Mouse (Mus musculus) G1E (cell line): ENCODE results near the gene Cyfip2.

Source experiments
- CTCF ChIP-seq: IDR thresholded peaks from 2 replicates; pipeline ENCODE4 v1.5.1; 2012; ENCODE audit warnings: low read depth, low read length, inconsistent platforms, mixed read lengths
- GATA2 ChIP-seq: IDR thresholded peaks from 2 replicates; pipeline ENCODE4 v1.6.1; 2012; ENCODE audit warnings: low read depth, low read length, inconsistent platforms, borderline replicate concordance
- TAL1 ChIP-seq: conservative IDR thresholded peaks from 2 replicates; pipeline ENCODE4 v1.6.1; 2012; ENCODE audit warnings: low read depth, low read length, inconsistent platforms, mixed read lengths

- no peak for TF ChIP-seq GATA2
- no peak for TF ChIP-seq CTCF
- TF ChIP-seq TAL1: no peak
These were observed 155.2 kb downstream of the Cyfip2 start for GRCm38 (mm10) chr11:46157462-46157861.
